Mouse (Mus musculus) thymus, postnatal 36 days (tissue): ENCODE results near the gene Sf3a3.

ENCODE experiments used
- DNase-seq, 2 experiments: peaks; one replicate each; pipeline ENCODE4 v3.0.0; 2022; ENCODE audit warnings: mixed read lengths in 2 of 2

Sf3a3 gene

GRCm38 (mm10) chr4:124738783-124739182, 24.2 kb downstream of the Sf3a3 start:
- no peak for DNase-seq

- peak; percentile 76 to 81 for DNase-seq
Measured at GRCm38 (mm10) chr4:124741376-124742343, 27.1 kb downstream of the Sf3a3 start, which contains the start of gene Inpp5b. Gene Inpp5b, plus strand, starts transcription at chr4:124741850.

- DNase-seq: no peak
Measured at GRCm38 (mm10) chr4:124742839-124743238, 28.3 kb downstream of the Sf3a3 start.

- no peak for DNase-seq
Measured at GRCm38 (mm10) chr4:124746577-124746976, 32.0 kb downstream of the Sf3a3 start.

GRCm38 (mm10) chr4:124747851-124748250, 33.3 kb downstream of the Sf3a3 start:
- DNase-seq: no peak

GRCm38 (mm10) chr4:124751300-124752250, 37.0 kb downstream of the Sf3a3 start:
- DNase-seq: peak; percentile 99

- peak; percentile 54 to 67 for DNase-seq
Measured at GRCm38 (mm10) chr4:124752281-124753199, 38.0 kb downstream of the Sf3a3 start.

- DNase-seq: no peak
Measured at GRCm38 (mm10) chr4:124755526-124755925, 41.0 kb downstream of the Sf3a3 start.

GRCm38 (mm10) chr4:124759305-124759811, 44.8 kb downstream of the Sf3a3 start:
- DNase-seq: no peak

GRCm38 (mm10) chr4:124761201-124761600, 46.6 kb downstream of the Sf3a3 start:
- no peak for DNase-seq

GRCm38 (mm10) chr4:124762858-124763452, 48.4 kb downstream of the Sf3a3 start:
- no peak for DNase-seq

- no peak for DNase-seq
Measured at GRCm38 (mm10) chr4:124765802-124766565, 51.4 kb downstream of the Sf3a3 start.

GRCm38 (mm10) chr4:124766566-124766940, 52.0 kb downstream of the Sf3a3 start:
- no peak for DNase-seq

GRCm38 (mm10) chr4:124768963-124769591, 54.5 kb downstream of the Sf3a3 start:
- no peak for DNase-seq

- no peak for DNase-seq
Measured at GRCm38 (mm10) chr4:124770624-124771023, 56.0 kb downstream of the Sf3a3 start.

GRCm38 (mm10) chr4:124772125-124772524, 57.5 kb downstream of the Sf3a3 start:
- no peak for DNase-seq

GRCm38 (mm10) chr4:124773449-124773848, 58.9 kb downstream of the Sf3a3 start:
- DNase-seq: no peak

- DNase-seq: no peak
Measured at GRCm38 (mm10) chr4:124773995-124774394, 59.4 kb downstream of the Sf3a3 start.

GRCm38 (mm10) chr4:124774429-124774828, 59.9 kb downstream of the Sf3a3 start:
- no peak for DNase-seq

GRCm38 (mm10) chr4:124781361-124781760, 66.8 kb downstream of the Sf3a3 start:
- DNase-seq: no peak
